Comparison of ENCODE assay signal across 9 mouse cellular contexts in the genomic region with DNA sequence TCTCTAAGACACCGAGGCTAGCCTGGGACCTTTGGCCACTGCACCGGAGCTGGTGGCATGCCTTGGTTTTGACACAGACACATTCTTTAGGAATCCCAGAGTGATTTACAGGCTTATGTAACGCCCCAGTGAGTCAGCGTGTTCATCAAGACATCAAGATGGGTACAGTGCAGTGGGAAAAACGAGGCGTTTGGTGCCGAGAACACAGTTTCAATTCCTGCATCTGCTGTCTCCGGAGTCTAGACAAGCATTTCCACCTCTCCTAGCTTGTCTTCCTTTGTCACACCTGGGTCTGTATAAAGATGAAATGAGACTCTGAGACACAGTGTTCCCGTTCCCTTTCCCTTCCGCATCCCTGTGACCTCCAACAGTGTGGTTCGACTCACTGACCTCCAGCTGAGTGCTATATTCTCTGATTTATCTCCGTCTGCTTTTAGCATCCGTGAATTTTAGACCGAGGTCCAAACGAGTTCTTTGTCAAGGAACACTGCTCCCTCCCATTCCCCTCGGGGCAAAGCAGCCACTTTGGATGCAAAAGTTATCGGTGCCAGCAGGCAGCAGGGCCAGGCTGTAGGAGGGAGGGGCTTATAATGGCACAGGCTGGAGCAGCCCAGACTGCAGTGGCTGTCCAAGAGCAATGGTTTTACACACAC. TPM values are rescaled to one million over a fixed set of nuclear protein-coding genes. Genes with fewer than 3 reads are reported as not detected.
A peak's percentile ranks its signal among the peaks of the same experiment; 100 is the strongest.
DNase-seq lines count a peak whose midpoint lies in the region; ATAC-seq and TF ChIP-seq lines count a peak whose summit lies in the region.
"Had no signal": no experiment of that assay in that cellular context is flagged by ENCODE, and none has a peak within 500 bp of the region (broad histone marks: within the 10 kb centered on the region; RNA-seq: fewer than 3 reads in every experiment).

No protein-coding gene starts in this region.

- peak overlapping the region; percentile 22; the same call in 1 of the 2 replicates for H3K4me3 ChIP-seq in forebrain, embryonic 15.5 days
- H3K4me3 ChIP-seq in midbrain, embryonic 16.5 days (ENCODE audit: low read depth, low read length), result no peak overlapping the region; the same call in 1 of the 2 replicates
- H3K4me3 ChIP-seq in thymus, adult 2 months (ENCODE audit: control insufficient read depth, insufficient read depth, low read length), result no peak overlapping the region
- H3K4me3 ChIP-seq: erythroblast, embryonic 14.5 days had no signal

- no peaks in the 10 kb centered on the region for H3K27me3 ChIP-seq in forebrain, embryonic 15.5 days
- H3K27me3 ChIP-seq in midbrain, embryonic 16.5 days (ENCODE audit: control insufficient read depth, insufficient read depth, low read depth, low read length), result no peaks in the 10 kb centered on the region
- no peaks in the 10 kb centered on the region for H3K27me3 ChIP-seq in thymus, adult 2 months (ENCODE audit: control insufficient read depth, insufficient read depth, low read length)

- no peaks in the 10 kb centered on the region for H3K36me3 ChIP-seq in forebrain, embryonic 15.5 days
- no peaks in the 10 kb centered on the region for H3K36me3 ChIP-seq in midbrain, embryonic 16.5 days (ENCODE audit: control insufficient read depth, insufficient read depth, low read length)
- no peaks in the 10 kb centered on the region for H3K36me3 ChIP-seq in thymus, adult 2 months (ENCODE audit: control insufficient read depth, insufficient read depth, low read length)

- no peak for TF ChIP-seq POLR2A in thymus, adult 2 months (IDR thresholded peaks at IDR 0.05; ENCODE audit: control insufficient read depth, extremely low read depth, insufficient read depth, low read length, poor library complexity)

- peak overlapping the region; percentile 62 for H3K27ac ChIP-seq in forebrain, embryonic 15.5 days (replicated peaks)
- peak overlapping the region; percentile 57 for H3K27ac ChIP-seq in midbrain, embryonic 16.5 days (ENCODE audit: low read length)
- H3K27ac ChIP-seq in thymus, adult 2 months (ENCODE audit: control insufficient read depth, insufficient read depth, low read length), result no peak overlapping the region

- peak overlapping the region; percentile 32; the same call in 1 of the 2 replicates for H3K9ac ChIP-seq in forebrain, embryonic 15.5 days (replicated peaks)
- H3K9ac ChIP-seq in midbrain, embryonic 16.5 days (ENCODE audit: low read depth, low read length), result peak overlapping the region; percentile 46; the same call in 1 of the 2 replicates

- peaks cover 12% of the 10 kb centered on the region for H3K4me1 ChIP-seq in forebrain, embryonic 15.5 days
- peaks cover 11% of the 10 kb centered on the region for H3K4me1 ChIP-seq in midbrain, embryonic 16.5 days (ENCODE audit: control insufficient read depth, insufficient read depth, low read length)
- H3K4me1 ChIP-seq in thymus, adult 2 months (replicated peaks; ENCODE audit: control insufficient read depth, insufficient read depth, low read length), result no peaks in the 10 kb centered on the region

- 38% methylated on average over 17 of the region's 17 CpGs for WGBS in forebrain, embryonic 15.5 days
- 34% methylated on average over 17 of the region's 17 CpGs for WGBS in midbrain, embryonic 16.5 days
- 77% methylated on average over 17 of the region's 17 CpGs for WGBS in thymus, adult 2 months

- TF ChIP-seq CTCF in thymus, adult 2 months (IDR thresholded peaks at IDR 0.05; ENCODE audit: borderline replicate concordance, control insufficient read depth, extremely low read depth, insufficient read depth, low read length, poor library complexity), result no peak

- peak overlapping the region; percentile 37 for H3K4me2 ChIP-seq in forebrain, embryonic 15.5 days (replicated peaks)
- H3K4me2 ChIP-seq in midbrain, embryonic 16.5 days (ENCODE audit: low read length), result peak overlapping the region; percentile 44

- H3K9me3 ChIP-seq in forebrain, embryonic 15.5 days, result no peaks in the 10 kb centered on the region
- 0 out of 2 replicates have a peak, but pooled peaks cover 2% of the 10 kb centered on the region for H3K9me3 ChIP-seq in midbrain, embryonic 16.5 days (replicated peaks; ENCODE audit: control insufficient read depth, low read length, poor library complexity, severe bottlenecking)

- peak; percentile 58 to 82 for DNase-seq in frontal cortex, adult 2 months (ENCODE audit: extremely low spot score in 1 of 2, low spot score in 1 of 2)
- no peak for DNase-seq in frontal cortex, postnatal 14 days (ENCODE audit: low spot score in 2 of 2)
- peak; percentile 45 for DNase-seq in adrenal gland, postnatal 10 days
- DNase-seq in kidney, postnatal 25 days, result peak; percentile 62 to 87
- DNase-seq in thymus, adult 2 months, result no peak

- ATAC-seq in forebrain, embryonic 15.5 days (replicated peaks), result peak; percentile 90
- peak; percentile 82 for ATAC-seq in midbrain, embryonic 16.5 days
- ATAC-seq in inflammation-experienced regulatory T-cells, adult 6 months, result no peak

RNA-seq across cellular contexts. Expression of a gene that starts 21.9 kb away (rescaled TPM):
- polyA plus RNA-seq in frontal cortex, adult 2 months (2012; rRNA removed), result 77.5 and 83.9 TPM in 2 replicates
- 100 to 1,000 TPM; 154 TPM for total RNA-seq in adrenal gland, postnatal 10 days (2021)
- 56.0 and 59.9 TPM in 2 replicates for polyA plus RNA-seq in forebrain, embryonic 15.5 days (2015; fragmentation: Nextera tagmentation; extraction: Ambion mirVana)
- polyA plus RNA-seq in midbrain, embryonic 16.5 days (2015; fragmentation: Nextera tagmentation; extraction: Ambion mirVana), result 49.1 and 51.7 TPM in 2 replicates
- 58.1 and 80.2 TPM in 2 replicates for polyA plus RNA-seq in thymus, adult 2 months (2012; rRNA removed)
- 10 to 100 TPM; 51.4 to 58.7 (median 54.5) TPM for polyA plus RNA-seq in inflammation-experienced regulatory T-cells, adult 6 months (2017; shearing (Covaris generic))

Comparison
In these comparisons a context has a peak if more than half of its experiments do, and no peak if none do; other contexts are left out.
1. DNase-seq: peak in frontal cortex, adult 2 months (2 of 2), adrenal gland, postnatal 10 days (single experiment) and kidney, postnatal 25 days (2 of 2); none in frontal cortex, postnatal 14 days (0 of 2) and thymus, adult 2 months (single experiment).